Mouse (Mus musculus): ENCODE measurements around the gene Zbtb38.
A peak's percentile ranks its signal among the peaks of the same experiment; 100 is the strongest.

Gene Zbtb38

DNA sequence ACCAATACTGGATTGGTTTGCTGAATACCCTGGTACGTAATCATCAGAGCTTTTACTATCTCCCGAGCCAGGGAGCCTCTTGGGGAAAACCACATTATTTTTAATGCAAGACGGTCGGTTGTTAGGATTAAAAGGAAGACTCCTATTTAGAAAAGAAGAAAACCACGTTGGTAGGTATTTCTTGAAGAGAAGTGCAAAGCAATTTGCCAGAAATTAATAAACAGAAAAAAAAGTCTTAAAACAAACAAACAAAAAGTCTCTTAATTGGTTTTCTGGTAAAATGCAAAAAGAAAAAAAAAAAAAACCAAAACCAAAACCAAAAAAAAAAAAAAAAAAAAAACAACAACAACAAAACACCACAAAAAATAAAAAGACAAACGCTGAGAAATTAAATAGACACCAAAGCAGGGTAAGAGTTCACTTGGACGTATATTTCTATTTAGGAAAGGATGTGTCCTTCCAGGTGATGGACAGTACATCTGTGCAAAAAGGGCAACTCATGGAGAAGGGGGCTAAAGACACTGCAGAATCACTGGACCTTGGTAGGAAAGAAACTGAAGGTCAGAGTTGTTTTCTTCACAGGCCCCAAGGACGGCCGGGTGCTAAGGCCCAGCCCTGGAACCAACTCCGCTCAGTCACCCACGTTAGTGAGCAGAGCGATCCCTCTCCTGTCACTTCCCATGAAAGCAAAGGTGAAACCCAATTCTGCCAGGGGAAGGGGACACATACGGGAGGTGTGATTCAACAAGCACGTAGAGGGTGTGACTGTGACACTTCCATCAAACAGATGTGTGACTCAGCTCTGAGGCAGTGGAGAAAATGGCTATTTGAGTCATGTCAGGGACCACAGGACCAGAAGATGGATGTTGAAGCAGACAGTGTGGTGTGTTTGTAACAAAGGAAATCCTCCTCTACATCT is 38.9 kb downstream of the Zbtb38 start:
- DNase-seq (ENCODE audit: low read depth): peak; percentile 87

- peak; percentile 84 for DNase-seq (ENCODE audit: low read depth)
Measured at GRCm38 (mm10) chr9:96712758-96713471, 39.7 kb downstream of the Zbtb38 start.

- DNase-seq (ENCODE audit: low read depth): no peak
Measured at GRCm38 (mm10) chr9:96712045-96712444, 40.6 kb downstream of the Zbtb38 start.

GRCm38 (mm10) chr9:96710241-96710946 is 42.2 kb downstream of the Zbtb38 start:
- DNase-seq (ENCODE audit: low read depth): no peak

- DNase-seq (ENCODE audit: low read depth): no peak
Measured at GRCm38 (mm10) chr9:96708905-96709304, 43.7 kb downstream of the Zbtb38 start.

DNA sequence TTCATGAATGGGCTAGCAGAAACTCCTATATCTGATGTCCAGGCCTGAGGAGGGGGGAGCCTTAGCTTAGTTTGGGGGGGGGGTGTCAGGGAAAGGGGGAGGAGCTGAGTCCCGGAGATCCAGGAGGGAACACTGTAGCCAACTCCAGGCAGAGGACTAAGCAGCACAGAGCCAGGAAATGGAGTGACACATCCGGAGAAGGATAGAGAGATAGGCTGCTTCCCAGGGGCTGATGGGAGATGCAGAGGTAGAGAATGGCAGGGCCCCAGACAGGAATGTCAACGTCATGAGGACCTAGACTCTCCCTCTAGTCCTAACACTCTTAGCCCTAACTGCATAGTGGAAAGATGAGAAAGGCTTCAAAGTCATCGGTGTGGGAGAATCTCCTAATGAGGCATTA is 44.7 kb downstream of the Zbtb38 start:
- DNase-seq (ENCODE audit: low read depth): no peak

DNA sequence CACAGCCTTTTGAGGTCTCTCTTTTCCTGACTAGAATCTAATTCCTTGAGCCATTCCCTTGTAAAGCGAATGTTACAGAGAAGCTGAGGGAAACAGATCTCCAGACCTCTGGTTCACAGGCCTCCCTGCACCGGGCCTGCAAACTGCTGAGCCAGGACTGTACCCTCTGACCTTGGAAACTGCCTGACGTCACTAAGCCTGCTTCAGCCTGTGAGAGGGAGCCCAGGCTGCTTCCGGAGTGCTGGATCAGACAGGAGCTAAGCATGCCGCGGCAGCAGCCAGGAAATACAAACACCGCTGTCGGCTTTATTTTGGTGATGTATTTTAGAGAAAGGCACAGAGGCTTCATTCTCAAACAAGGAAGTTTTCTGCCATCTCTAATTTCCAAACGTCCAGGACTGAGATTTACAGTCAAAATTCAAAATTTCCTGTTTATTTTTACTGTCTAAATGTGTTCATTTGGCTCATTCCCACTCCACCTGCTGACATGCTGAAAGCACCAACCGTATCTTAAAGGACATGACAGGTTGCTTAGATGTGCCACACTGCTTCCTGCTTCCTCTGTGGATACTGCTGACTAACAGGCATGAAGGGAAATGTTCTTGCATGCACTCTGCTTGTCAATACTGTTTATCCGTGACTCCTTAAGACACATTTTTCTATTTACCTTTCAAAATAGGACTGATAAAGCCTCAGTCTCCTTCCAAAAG is 46.9 kb downstream of the Zbtb38 start:
- peak; percentile 75 for DNase-seq (ENCODE audit: low read depth)

DNA sequence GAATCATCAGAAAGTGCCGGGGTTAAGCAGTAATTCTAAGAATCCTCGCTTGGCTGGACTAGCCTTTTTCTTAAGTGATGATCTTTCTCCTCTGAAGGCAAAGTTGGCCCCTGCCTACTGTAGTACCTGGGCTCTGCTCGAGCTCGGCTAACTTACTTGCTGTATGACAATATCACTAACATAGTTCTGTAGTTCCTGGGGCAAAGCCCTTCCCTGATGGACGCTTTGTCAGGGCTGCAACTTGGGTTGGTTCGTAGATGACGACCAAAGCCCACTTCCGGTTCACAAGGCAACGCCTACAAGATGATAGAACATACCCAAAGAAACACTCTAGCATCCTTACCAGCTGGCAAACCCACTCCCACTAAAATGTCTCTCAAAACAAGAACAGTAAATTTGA is 47.7 kb downstream of the Zbtb38 start:
- no peak for DNase-seq (ENCODE audit: low read depth)

- DNase-seq (ENCODE audit: low read depth): peak; percentile 54
Measured at GRCm38 (mm10) chr9:96701891-96702290, 50.7 kb downstream of the Zbtb38 start.

DNA sequence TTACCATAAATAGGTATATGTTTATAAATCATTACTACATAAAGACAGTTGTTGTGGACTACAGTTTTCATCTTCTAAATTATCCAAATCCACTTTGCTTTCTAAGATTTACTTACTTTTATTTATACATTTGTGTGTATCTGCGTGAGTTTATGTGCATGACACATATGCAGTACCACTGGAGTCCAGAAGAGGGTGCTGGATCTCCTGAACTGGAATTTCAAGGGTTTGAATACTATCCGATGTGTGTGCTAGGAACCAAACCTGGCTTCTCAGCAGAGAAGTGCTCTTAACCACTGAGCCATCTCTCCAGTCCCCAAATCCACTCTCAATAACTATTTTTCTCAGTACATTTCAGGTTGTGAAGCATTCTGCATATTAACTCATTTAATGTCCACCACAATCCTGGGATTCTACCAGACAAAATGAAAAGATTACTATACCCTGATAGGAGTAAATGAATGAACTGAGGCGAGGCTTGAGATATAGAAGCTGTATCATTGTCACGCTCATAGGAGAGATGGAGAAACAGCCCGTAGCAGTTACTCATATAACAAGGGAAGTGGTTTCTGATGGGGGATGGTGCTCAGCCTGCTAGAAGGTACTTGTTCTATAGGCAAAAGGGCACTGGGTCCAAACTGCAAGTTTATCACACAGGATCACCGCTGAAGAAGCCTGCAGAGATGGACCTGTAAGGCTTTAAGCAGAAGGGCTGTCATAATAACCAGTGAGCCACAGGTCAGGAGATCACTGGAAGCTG is 53.2 kb downstream of the Zbtb38 start:
- peak; percentile 36 for DNase-seq (ENCODE audit: low read depth)

- DNase-seq (ENCODE audit: low read depth): no peak
Measured at GRCm38 (mm10) chr9:96696788-96697492, 55.7 kb downstream of the Zbtb38 start.

DNA sequence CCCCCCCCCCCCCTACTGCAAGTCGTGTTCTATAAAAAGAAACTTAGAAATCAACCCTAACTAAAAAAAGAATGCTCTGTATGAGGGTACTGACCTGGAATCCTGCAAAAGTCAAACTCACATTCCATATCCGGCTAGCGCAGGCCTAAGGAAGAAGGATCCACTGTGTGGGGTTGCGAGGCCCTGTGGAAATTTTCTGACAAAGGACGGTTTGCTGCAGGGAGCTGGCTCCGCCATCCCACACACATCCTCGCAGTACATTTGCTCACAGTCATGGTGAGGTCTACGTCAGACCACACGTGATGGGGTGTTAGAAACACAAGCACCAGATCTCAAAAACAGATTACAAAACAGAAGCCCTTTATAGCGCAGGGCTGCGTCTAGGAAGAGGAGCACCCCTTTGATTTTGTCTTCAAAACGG is 56.5 kb downstream of the Zbtb38 start:
- no peak for DNase-seq (ENCODE audit: low read depth)

- DNase-seq (ENCODE audit: low read depth): no peak
Measured at GRCm38 (mm10) chr9:96690461-96690863, 62.2 kb downstream of the Zbtb38 start.

DNA sequence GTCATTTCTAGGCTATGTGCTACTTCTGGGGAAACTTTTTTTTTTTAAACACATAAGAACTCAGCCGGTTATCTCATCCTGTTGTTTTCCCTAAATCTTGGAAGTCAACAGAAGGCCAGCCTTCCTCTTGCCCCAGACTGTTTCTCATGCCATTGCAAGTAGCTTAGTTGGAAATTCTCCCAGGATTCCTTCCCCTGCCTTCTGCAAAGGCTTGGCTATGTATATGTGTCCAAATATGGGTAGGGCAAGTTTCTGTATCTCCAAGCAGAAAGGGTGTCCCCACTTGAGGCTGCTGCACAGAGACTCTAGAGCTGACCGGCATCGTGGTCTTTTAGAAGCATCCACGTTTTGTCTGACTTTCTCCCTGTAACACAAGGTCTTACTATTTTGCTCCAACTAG is 63.6 kb downstream of the Zbtb38 start:
- DNase-seq (ENCODE audit: low read depth): no peak

GRCm38 (mm10) chr9:96688194-96688875 is 64.3 kb downstream of the Zbtb38 start:
- no peak for DNase-seq (ENCODE audit: low read depth)

GRCm38 (mm10) chr9:96687591-96688186 is 64.9 kb downstream of the Zbtb38 start:
- DNase-seq (ENCODE audit: low read depth): no peak

GRCm38 (mm10) chr9:96685600-96686084 is 67.0 kb downstream of the Zbtb38 start:
- no peak for DNase-seq (ENCODE audit: low read depth)

DNA sequence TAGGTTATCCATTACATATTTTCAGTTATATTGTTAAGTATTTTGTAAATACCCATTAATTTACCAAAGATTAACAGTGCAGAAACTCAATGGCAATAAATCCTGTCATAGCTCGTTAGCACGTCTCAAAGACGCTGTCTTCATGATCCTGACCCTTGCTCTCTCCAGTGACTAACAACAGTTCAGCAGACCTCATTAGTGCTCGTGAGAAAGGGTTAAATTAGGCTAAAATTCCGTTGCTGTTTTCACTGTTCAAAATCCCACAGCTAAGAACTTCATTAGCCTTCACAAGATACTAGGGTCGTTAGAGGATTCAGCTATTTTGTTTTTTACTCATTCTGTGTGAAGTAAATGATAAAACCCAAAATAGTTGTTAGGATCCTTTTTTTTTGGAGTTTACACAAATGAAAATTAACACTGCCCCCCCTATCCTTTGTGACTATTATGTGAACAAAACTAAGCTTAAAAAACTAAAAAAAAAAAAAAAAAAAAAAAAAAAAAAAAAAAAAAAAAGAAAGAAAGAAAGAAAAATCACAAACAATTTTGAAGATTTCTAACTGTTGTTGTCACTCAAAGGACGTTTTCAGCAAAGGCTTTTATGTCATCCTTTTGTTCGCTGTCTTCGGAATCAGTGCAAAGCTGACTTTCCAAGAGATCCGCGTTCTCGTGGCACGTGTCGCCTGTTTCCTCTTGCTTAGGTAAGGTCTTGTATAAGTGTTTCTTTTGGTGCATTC is 67.6 kb downstream of the Zbtb38 start:
- no peak for DNase-seq (ENCODE audit: low read depth)
